Mouse (Mus musculus): ENCODE measurements around the gene Tex44.

DNA sequence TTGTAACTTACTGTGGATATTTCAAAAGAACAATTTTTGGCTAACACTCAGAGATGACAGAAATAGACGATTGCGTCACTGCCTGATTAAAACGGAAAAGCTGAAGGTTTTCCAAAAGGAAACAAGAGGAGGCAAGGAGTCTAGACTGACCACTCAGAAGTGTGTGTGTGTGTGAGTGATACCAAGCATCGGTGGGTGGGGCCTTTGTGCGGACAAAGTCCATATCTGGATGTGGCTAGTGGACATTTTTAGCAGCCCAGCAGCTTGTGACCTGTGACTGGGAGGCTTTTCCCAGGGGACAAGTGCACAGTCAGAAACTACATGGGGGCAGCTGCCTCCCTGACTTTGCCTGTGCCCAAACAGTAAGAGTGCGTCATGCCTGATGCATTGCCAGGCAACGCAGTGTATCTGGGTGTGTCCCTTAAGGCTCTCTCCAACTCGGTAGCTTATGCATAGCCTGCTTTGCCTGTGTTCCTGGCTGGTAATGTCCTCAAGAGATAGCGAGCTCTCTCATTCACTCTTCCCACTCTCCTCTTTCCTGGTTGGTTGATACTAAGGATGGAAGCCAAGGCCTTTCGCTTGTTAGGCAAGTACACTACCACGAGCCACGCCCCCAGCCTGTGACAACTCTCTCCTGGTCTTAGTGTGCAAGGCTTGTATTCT lies 44.5 kb downstream of the Tex44 start:
- TF ChIP-seq GATA1 (IDR thresholded peaks at IDR 0.05; ENCODE audit: borderline replicate concordance, low read length) = no peak
- no peak for TF ChIP-seq CTCF (IDR thresholded peaks at IDR 0.05; ENCODE audit: low read depth, low read length)
- no peak for TF ChIP-seq TAL1 (conservative IDR thresholded peaks at IDR 0.05; ENCODE audit: low read depth, low read length)
